Mouse (Mus musculus) liver, embryonic 14.5 days (tissue): Measurements from ENCODE around the gene Abca1. TPM values are rescaled to one million over a fixed set of nuclear protein-coding genes. Genes with fewer than 3 reads are reported as not detected.

Experiments used
- ATAC-seq: fragments of 200-750 bp; cut with Nextera tagmentation; 2 replicates; pipeline ENCODE4 v1.8.0; 2017; ENCODE audit warnings: moderate number of reproducible peaks, mild to moderate bottlenecking, moderate library complexity; ENCODE audit not compliant: insufficient read depth
- DNase-seq, 3 experiments: peaks; one replicate each; pipeline ENCODE4 v3.0.0-alpha.2; 2012 to 2013; ENCODE audit warnings: low read depth in 3 of 3, low spot score in 3 of 3
- H3K27ac ChIP-seq: fragments of 300-500 bp; sonication (generic); 2 replicates; pipeline ENCODE4 v1.5.1; 2014; ENCODE audit warnings: moderate library complexity, mild to moderate bottlenecking, control low read depth, inconsistent platforms
- H3K27me3 ChIP-seq: fragments of 300-500 bp; sonication (generic); 2 replicates; pipeline ENCODE4 v1.6.1; 2014; ENCODE audit warnings: mild to moderate bottlenecking, low read length, moderate library complexity; ENCODE audit not compliant: control insufficient read depth, insufficient read depth
- H3K36me3 ChIP-seq: fragments of 300-500 bp; sonication (generic); replicated peaks from 2 replicates; pipeline ENCODE4 v1.6.1; 2014; ENCODE audit warnings: low read depth; ENCODE audit not compliant: control insufficient read depth, insufficient read depth
- H3K4me1 ChIP-seq, 2 experiments: fragments of 200-500 bp in 1 of 2; fragments of 300-500 bp in 1 of 2; sonication (generic) in 1 of 2; replicated peaks; 2 replicates each; pipeline ENCODE4 v1.6.1; 2012 to 2014; ENCODE audit warnings: antibody characterized with exemption in 1 of 2, inconsistent platforms in 1 of 2, low read length in 1 of 2; ENCODE audit not compliant: control insufficient read depth in 2 of 2, insufficient read depth in 2 of 2
- H3K4me2 ChIP-seq: fragments of 300-500 bp; sonication (generic); 2 replicates; pipeline ENCODE4 v1.6.1; 2014; ENCODE audit warnings: low read depth, mild to moderate bottlenecking, control low read depth, moderate library complexity
- H3K4me3 ChIP-seq, 2 experiments: fragments of 200-500 bp in 1 of 2; fragments of 300-500 bp in 1 of 2; sonication (generic) in 1 of 2; 2 replicates each; pipeline ENCODE4 v1.5.1; 2012 to 2014; ENCODE audit warnings: low read depth in 2 of 2, low read length in 2 of 2, mild to moderate bottlenecking in 2 of 2, control low read depth in 1 of 2, inconsistent platforms in 1 of 2, moderate library complexity in 1 of 2; ENCODE audit not compliant: insufficient read depth in 1 of 2
- H3K9ac ChIP-seq: fragments of 300-500 bp; sonication (generic); replicated peaks from 2 replicates; pipeline ENCODE4 v1.6.1; 2014; ENCODE audit warnings: mild to moderate bottlenecking, control low read depth, moderate library complexity
- H3K9me3 ChIP-seq: fragments of 300-500 bp; sonication (generic); 2 replicates; pipeline ENCODE4 v1.6.1; 2016; ENCODE audit warnings: low read length, mixed read lengths; ENCODE audit not compliant: control insufficient read depth
- CTCF ChIP-seq: IDR thresholded peaks from 2 replicates; pipeline ENCODE4 v1.5.1; 2016; ENCODE audit warnings: antibody characterized with exemption, low read depth, control low read depth
- EP300 ChIP-seq: IDR thresholded peaks from 2 replicates; pipeline ENCODE4 v1.6.1; 2016; ENCODE audit warnings: antibody characterized with exemption, low read depth
- WGBS: fragments of 180-500 bp; shearing (Covaris S2); extraction: QIAGEN DNeasy Blood & Tissue Kit; methylation state at CpG from one replicate; pipeline ENCODE4 v1.1.7; 2014; ENCODE audit not compliant: insufficient replicate concordance; 5-methylcytosine and 5-hydroxymethylcytosine counted together
- polyA plus RNA-seq, 2 experiments: library from polyadenylated mRNA; depleted of rRNA in 1 of 2; stranded (reverse) in 1 of 2; unstranded in 1 of 2; fragments of >200 nt; fragmentation: Nextera tagmentation in 1 of 2; extraction: Ambion mirVana in 1 of 2; gene quantifications; 2 replicates each; pipeline versions ENCODE4 v1.2.1 to v1.2.3; 2012 to 2014

Abca1 gene
- polyA plus RNA-seq, 2 experiments: 7.0 to 12.0 TPM

- H3K4me3 ChIP-seq: no peak overlapping the region
- no peak for TF ChIP-seq EP300
- WGBS: 30% methylated on average over 2 of the region's 5 CpGs
- ATAC-seq: no peak
- H3K9ac ChIP-seq: no peak overlapping the region
- H3K36me3 ChIP-seq: no peaks in the 10 kb centered on the region; the same call in 1 of the 2 replicates
- no peak overlapping the region for H3K27ac ChIP-seq
- H3K4me1 ChIP-seq: peaks cover 7 to 23% of the 10 kb centered on the region in 2 experiments
- no peak for DNase-seq
- H3K4me2 ChIP-seq: no peak overlapping the region
- H3K27me3 ChIP-seq: no peaks in the 10 kb centered on the region
- no peaks in the 10 kb centered on the region for H3K9me3 ChIP-seq
Measured at GRCm38 (mm10) chr4:53115866-53116265, 43.8 kb downstream of the Abca1 start.

GRCm38 (mm10) chr4:53115410-53115809 is 44.3 kb downstream of the Abca1 start:
- no peak overlapping the region for H3K27ac ChIP-seq
- peaks cover 3 to 19% of the 10 kb centered on the region in 2 experiments for H3K4me1 ChIP-seq
- TF ChIP-seq CTCF (no peak), EP300 (no peak)
- 61% methylated on average over 4 of the region's 4 CpGs for WGBS
- H3K27me3 ChIP-seq: no peaks in the 10 kb centered on the region
- DNase-seq: no peak
- no peak overlapping the region for H3K4me2 ChIP-seq
- H3K9me3 ChIP-seq: no peaks in the 10 kb centered on the region
- peak; percentile 14; the same call in 1 of the 2 replicates for ATAC-seq
- H3K36me3 ChIP-seq: no peaks in the 10 kb centered on the region; the same call in 1 of the 2 replicates
- H3K4me3 ChIP-seq: no peak overlapping the region
- H3K9ac ChIP-seq: no peak overlapping the region

- DNase-seq: no peak
- Histone ChIP-seq H3K27ac (no peak overlapping the region), H3K9ac (no peak overlapping the region), H3K36me3 (no peaks in the 10 kb centered on the region; the same call in 1 of the 2 replicates), H3K4me1 (peaks cover 0 to 14% of the 10 kb centered on the region in 2 experiments; a peak in 2 of 4 replicates), H3K9me3 (no peaks in the 10 kb centered on the region), H3K27me3 (no peaks in the 10 kb centered on the region), H3K4me3 (no peak overlapping the region), H3K4me2 (no peak overlapping the region)
- WGBS: 47% methylated on average over 4 of the region's 4 CpGs
- TF ChIP-seq CTCF: no peak
- no peak; the same call in 1 of the 2 replicates for TF ChIP-seq EP300
- ATAC-seq: peak; percentile 56; the same call in 1 of the 2 replicates
Measured at GRCm38 (mm10) chr4:53111919-53112355, 47.8 kb downstream of the Abca1 start.

GRCm38 (mm10) chr4:53110356-53110755 is 49.3 kb downstream of the Abca1 start:
- no peaks in the 10 kb centered on the region for H3K36me3 ChIP-seq
- WGBS: 23% methylated on average over 5 of the region's 5 CpGs

GRCm38 (mm10) chr4:53109381-53109928 is 50.2 kb downstream of the Abca1 start:
- H3K4me3 ChIP-seq: no peak overlapping the region
- no peak for ATAC-seq
- H3K27ac ChIP-seq: no peak overlapping the region
- peaks cover 0 to 7% of the 10 kb centered on the region in 2 experiments; a peak in 2 of 4 replicates for H3K4me1 ChIP-seq
- H3K9me3 ChIP-seq: no peaks in the 10 kb centered on the region
- H3K36me3 ChIP-seq: no peaks in the 10 kb centered on the region
- H3K9ac ChIP-seq: no peak overlapping the region
- TF ChIP-seq CTCF: no peak
- no peak for TF ChIP-seq EP300
- WGBS: 66% methylated on average over 9 of the region's 9 CpGs
- no peaks in the 10 kb centered on the region for H3K27me3 ChIP-seq
- DNase-seq: no peak
- H3K4me2 ChIP-seq: no peak overlapping the region

More at GRCm38 (mm10) chr4:53110356-53110755, 49.3 kb downstream of the Abca1 start:
- Histone ChIP-seq H3K27me3 (no peaks in the 10 kb centered on the region), H3K4me2 (no peak overlapping the region), H3K4me3 (no peak overlapping the region), H3K9ac (no peak overlapping the region), H3K27ac (no peak overlapping the region), H3K4me1 (peaks cover 0 to 14% of the 10 kb centered on the region in 2 experiments; a peak in 2 of 4 replicates), H3K9me3 (no peaks in the 10 kb centered on the region)
- ATAC-seq (no peak), DNase-seq (no peak)
- TF ChIP-seq EP300: no peak
- TF ChIP-seq CTCF: no peak; the same call in 1 of the 2 replicates
